Mouse (Mus musculus) lung, embryonic 16.5 days (tissue): ENCODE data around the gene Dyrk1a. TPM values are rescaled to one million over a fixed set of nuclear protein-coding genes. Genes with fewer than 3 reads are reported as not detected.

Experiments used
- ATAC-seq: fragments of 200-750 bp; cut with Nextera tagmentation; 2 replicates; pipeline ENCODE4 v1.8.0; 2017; ENCODE audit warnings: low read depth, mild to moderate bottlenecking, moderate library complexity
- H3K27ac ChIP-seq: fragments of 300-500 bp; sonication (generic); 2 replicates; pipeline ENCODE4 v1.5.1; 2014; ENCODE audit warnings: mild to moderate bottlenecking, control low read depth, low read length
- H3K27me3 ChIP-seq: fragments of 300-500 bp; sonication (generic); 2 replicates; pipeline ENCODE4 v1.6.1; 2014; ENCODE audit warnings: low read depth, low read length, mixed read lengths; ENCODE audit not compliant: control insufficient read depth, insufficient read depth
- H3K36me3 ChIP-seq: fragments of 300-500 bp; sonication (generic); 2 replicates; pipeline ENCODE4 v1.6.1; 2014; ENCODE audit warnings: low read length; ENCODE audit not compliant: control insufficient read depth, insufficient read depth
- H3K4me1 ChIP-seq: fragments of 300-500 bp; sonication (generic); replicated peaks from 2 replicates; pipeline ENCODE4 v1.6.1; 2014; ENCODE audit warnings: low read length, mixed read lengths; ENCODE audit not compliant: control insufficient read depth, insufficient read depth
- H3K4me2 ChIP-seq: fragments of 300-500 bp; sonication (generic); 2 replicates; pipeline ENCODE4 v1.6.1; 2014; ENCODE audit warnings: low read depth, low read length, control low read depth
- H3K4me3 ChIP-seq: fragments of 300-500 bp; sonication (generic); 2 replicates; pipeline ENCODE4 v1.5.1; 2014; ENCODE audit warnings: mild to moderate bottlenecking, low read length, control low read depth
- H3K9ac ChIP-seq: fragments of 300-500 bp; sonication (generic); 2 replicates; pipeline ENCODE4 v1.6.1; 2014; ENCODE audit warnings: low read length, control low read depth
- H3K9me3 ChIP-seq: fragments of 300-500 bp; sonication (generic); 2 replicates; pipeline ENCODE4 v1.6.1; 2016; ENCODE audit warnings: low read length; ENCODE audit not compliant: control insufficient read depth
- WGBS: fragments of 180-500 bp; shearing (Covaris S2); extraction: QIAGEN DNeasy Blood & Tissue Kit; methylation state at CpG from one replicate; pipeline ENCODE4 v1.1.7; 2014; 5-methylcytosine and 5-hydroxymethylcytosine counted together
- polyA plus RNA-seq: library from polyadenylated mRNA; unstranded; fragments of >200 nt; fragmentation: Nextera tagmentation; extraction: Ambion mirVana; gene quantifications from 2 replicates; pipeline ENCODE4 v1.2.1, GENCODE M21; 2015

The Dyrk1a gene
- polyA plus RNA-seq, 1 experiment from 2014 or later, result 8.0 TPM

GRCm38 (mm10) chr16:94533679-94534078, 36.1 kb upstream of the Dyrk1a start:
- Histone ChIP-seq H3K9me3 (no peaks in the 10 kb centered on the region), H3K27ac (no peak overlapping the region), H3K4me3 (no peak overlapping the region), H3K4me2 (no peak overlapping the region), H3K27me3 (no peaks in the 10 kb centered on the region), H3K4me1 (peaks cover 3% of the 10 kb centered on the region), H3K36me3 (no peaks in the 10 kb centered on the region), H3K9ac (no peak overlapping the region)
- 52% methylated on average over 6 of the region's 6 CpGs for WGBS
- ATAC-seq, result no peak

- Histone ChIP-seq H3K4me2 (no peak overlapping the region), H3K27me3 (no peaks in the 10 kb centered on the region), H3K9ac (no peak overlapping the region), H3K4me3 (no peak overlapping the region), H3K4me1 (peaks cover 3% of the 10 kb centered on the region), H3K27ac (no peak overlapping the region), H3K36me3 (no peaks in the 10 kb centered on the region), H3K9me3 (no peaks in the 10 kb centered on the region)
- no peak for ATAC-seq
- 88% methylated on average over 5 of the region's 5 CpGs for WGBS
Measured at GRCm38 (mm10) chr16:94535716-94536115, 34.1 kb upstream of the Dyrk1a start.

DNA sequence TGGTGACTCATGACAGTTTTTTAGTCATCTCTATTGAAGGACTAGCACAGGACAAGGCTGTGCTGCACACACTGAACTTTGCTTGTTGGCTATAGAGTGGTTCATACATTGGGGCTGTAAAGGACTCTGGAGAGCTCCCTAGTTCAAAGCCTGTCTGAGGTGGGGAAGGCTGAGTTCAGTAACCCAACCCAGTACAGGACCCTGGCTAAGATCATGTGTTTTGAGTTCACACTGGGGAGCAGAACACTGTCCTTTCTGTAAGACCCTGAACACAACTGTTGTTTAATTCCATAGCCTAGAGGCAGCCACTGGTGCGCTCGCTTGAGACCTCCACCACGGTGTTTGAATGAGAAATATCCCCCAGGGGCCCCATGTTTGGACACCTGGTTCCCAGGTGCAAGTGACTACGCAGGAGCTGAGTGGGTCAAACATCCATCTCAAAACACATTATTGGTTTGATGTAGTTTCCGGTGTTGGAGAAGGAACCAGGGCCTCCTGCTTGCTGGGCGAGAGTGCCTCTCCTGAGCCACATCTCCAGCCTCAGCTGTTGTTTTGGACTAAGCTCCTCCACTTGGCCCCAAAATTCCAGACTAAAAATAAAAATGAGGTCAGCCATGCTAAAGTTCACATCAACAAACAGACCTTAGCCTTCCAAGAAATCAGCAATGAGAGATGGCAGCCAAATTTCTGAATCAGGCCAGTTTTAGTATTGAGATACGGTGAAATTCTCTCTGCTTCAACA, 33.2 kb upstream of the Dyrk1a start:
- no peak overlapping the region; the same call in 1 of the 2 replicates for H3K27ac ChIP-seq
- no peaks in the 10 kb centered on the region for H3K27me3 ChIP-seq
- H3K4me3 ChIP-seq, result no peak overlapping the region
- 58% methylated on average over 7 of the region's 7 CpGs for WGBS
- no peaks in the 10 kb centered on the region for H3K36me3 ChIP-seq
- H3K9ac ChIP-seq, result no peak overlapping the region
- H3K9me3 ChIP-seq, result no peaks in the 10 kb centered on the region
- peak; percentile 47; the same call in 1 of the 2 replicates for ATAC-seq
- peaks cover 3% of the 10 kb centered on the region for H3K4me1 ChIP-seq
- no peak overlapping the region for H3K4me2 ChIP-seq

DNA sequence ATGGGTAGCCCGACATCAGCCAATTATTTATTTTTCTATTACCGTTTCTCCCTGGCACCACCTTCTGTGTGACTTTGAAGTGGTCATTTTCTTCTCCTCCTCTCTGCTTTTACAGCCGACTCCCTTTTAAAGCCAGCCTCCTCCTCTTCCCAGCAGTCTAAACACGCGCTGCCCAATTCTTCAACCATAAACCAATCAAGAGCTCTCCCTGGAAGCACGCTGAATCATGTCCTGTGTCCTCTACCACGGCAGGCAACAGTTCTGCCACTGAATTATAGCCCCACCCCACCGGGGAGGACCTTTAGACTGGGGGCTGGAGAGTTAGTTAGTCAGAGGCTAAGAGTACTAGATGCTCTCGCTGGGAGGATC, 32.7 kb upstream of the Dyrk1a start:
- H3K4me2 ChIP-seq, result no peak overlapping the region
- no peak overlapping the region for H3K9ac ChIP-seq
- peak; percentile 56; the same call in 1 of the 2 replicates for ATAC-seq
- 43% methylated on average over 9 of the region's 9 CpGs for WGBS
- no peaks in the 10 kb centered on the region for H3K36me3 ChIP-seq
- peaks cover 3% of the 10 kb centered on the region for H3K4me1 ChIP-seq
- no peak overlapping the region for H3K4me3 ChIP-seq
- H3K27me3 ChIP-seq, result no peaks in the 10 kb centered on the region
- no peaks in the 10 kb centered on the region for H3K9me3 ChIP-seq
- no peak overlapping the region; the same call in 1 of the 2 replicates for H3K27ac ChIP-seq

DNA sequence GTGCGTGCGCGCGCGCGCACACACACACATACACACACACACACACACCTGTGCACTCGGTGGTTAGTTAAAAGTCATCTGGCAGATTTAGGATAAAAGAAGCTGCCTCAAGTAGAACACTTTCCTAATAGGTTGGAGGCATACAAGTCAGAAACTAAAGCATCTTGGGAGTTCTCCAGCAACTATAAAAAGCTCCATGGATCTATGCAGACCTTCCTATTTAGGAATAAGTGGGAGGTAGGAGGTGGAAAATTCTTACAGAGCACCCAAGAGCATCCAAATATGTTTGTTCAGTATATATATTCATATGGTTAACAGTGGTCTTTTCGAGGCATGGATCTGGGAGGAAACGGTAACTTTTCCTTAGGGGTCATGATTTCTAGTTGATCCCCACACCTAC, 29.7 kb upstream of the Dyrk1a start:
- Histone ChIP-seq H3K27me3 (no peaks in the 10 kb centered on the region), H3K4me1 (peaks cover 3% of the 10 kb centered on the region), H3K27ac (no peak overlapping the region), H3K9ac (no peak overlapping the region), H3K9me3 (no peaks in the 10 kb centered on the region), H3K4me3 (no peak overlapping the region), H3K36me3 (no peaks in the 10 kb centered on the region), H3K4me2 (no peak overlapping the region)
- WGBS, result 93% methylated on average over 9 of the region's 9 CpGs
- no peak for ATAC-seq

DNA sequence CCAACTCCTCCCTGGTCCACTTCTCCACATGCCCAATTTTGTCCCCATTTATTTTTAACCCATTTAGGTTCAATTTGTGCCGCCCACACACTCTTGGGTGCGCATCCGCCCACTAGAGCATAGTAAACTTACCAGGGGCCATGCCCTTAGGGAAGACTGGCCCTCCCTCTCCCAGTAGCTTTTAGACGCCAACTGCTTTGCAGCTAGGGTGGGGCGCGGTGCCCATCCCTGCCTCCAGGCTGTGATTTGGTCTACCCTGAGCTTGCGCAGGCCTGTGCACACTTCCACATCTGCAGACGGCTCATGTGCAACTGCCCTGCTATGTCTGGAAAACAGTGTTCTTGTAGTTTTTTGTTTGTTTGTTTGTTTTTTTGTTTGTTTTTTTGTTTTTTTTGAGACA, 26.9 kb upstream of the Dyrk1a start:
- no peak overlapping the region for H3K27ac ChIP-seq
- no peaks in the 10 kb centered on the region for H3K27me3 ChIP-seq
- H3K9ac ChIP-seq, result no peak overlapping the region
- H3K9me3 ChIP-seq, result no peaks in the 10 kb centered on the region
- no peaks in the 10 kb centered on the region for H3K36me3 ChIP-seq
- H3K4me3 ChIP-seq, result no peak overlapping the region
- 84% methylated on average over 8 of the region's 8 CpGs for WGBS
- ATAC-seq, result no peak
- H3K4me1 ChIP-seq, result no peaks in the 10 kb centered on the region
- no peak overlapping the region for H3K4me2 ChIP-seq

DNA sequence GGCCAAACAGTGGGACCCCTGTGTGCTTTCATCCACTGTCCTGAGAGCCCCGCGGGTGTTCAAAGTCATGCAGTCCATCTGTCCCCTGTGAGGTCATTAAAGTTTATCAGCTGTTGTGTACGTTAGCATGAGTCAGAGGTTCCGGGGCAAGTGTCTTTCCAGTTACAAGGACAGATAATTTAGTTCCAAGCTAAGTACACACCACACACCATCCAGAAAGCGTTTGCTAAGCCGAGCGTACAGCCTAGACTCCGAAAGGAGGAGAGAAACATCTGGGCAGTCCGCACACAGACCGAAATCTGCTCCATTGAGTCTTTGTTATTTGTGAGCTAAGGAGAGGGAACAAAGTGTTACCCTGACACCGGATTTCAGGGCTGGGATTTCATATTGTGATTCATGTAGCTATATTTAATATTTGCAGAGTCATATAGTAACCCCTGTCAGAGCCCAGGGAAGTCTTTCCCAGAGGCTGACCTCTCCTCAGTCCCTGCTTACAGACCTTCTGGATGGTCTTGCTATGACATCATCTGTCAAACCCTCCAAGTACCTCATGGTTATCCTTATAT, 25.2 kb upstream of the Dyrk1a start:
- H3K4me2 ChIP-seq, result no peak overlapping the region
- WGBS, result 27% methylated on average over 11 of the region's 11 CpGs

DNA sequence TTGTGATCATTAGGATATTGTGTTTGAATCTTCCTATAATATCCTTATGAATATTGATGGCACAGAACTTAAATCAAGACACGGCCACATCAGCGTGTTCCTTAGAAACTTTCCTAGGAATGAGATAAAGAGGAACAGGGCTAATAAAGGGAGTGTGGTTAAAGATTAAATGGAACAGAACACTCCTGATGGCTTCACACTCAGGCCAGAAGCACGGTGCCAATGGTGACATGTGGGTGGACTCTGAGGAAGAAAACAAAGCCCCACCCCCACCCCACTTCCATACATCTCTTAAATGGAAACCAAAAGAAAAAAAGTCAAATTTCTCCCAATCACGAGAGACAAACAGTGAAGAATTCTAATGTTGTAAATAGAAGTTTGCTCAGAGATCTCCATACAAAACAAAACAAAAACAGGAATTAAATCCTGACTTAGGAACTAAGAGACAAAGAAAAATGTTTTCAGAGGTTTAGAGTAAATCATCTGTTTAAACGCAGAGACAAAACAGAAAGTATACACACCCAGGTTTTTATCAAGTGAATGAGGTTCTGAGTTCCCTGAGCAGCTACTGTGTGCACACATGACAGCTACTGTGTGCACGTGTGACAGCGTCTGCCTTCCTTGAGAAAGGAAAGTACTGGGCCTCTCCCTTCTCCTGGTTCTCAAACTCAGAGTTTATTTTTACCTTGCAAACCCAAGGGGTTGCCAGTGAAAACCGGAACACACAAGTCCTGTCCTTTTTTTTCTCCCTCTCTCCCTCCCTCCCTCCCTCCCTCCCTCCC, 23.8 kb upstream of the Dyrk1a start:
- no peaks in the 10 kb centered on the region for H3K9me3 ChIP-seq
- H3K4me1 ChIP-seq, result no peaks in the 10 kb centered on the region
- no peak for ATAC-seq
- H3K27ac ChIP-seq, result no peak overlapping the region
- H3K36me3 ChIP-seq, result no peaks in the 10 kb centered on the region
- no peaks in the 10 kb centered on the region for H3K27me3 ChIP-seq
- H3K4me3 ChIP-seq, result no peak overlapping the region
- WGBS, result 39% methylated on average over 8 of the region's 8 CpGs
- H3K9ac ChIP-seq, result no peak overlapping the region
- H3K4me2 ChIP-seq, result no peak overlapping the region

More for the DNA sequence above, 25.2 kb upstream of the Dyrk1a start:
- Histone ChIP-seq H3K36me3 (no peaks in the 10 kb centered on the region), H3K9me3 (no peaks in the 10 kb centered on the region), H3K4me1 (no peaks in the 10 kb centered on the region), H3K27ac (no peak overlapping the region), H3K9ac (no peak overlapping the region), H3K4me3 (no peak overlapping the region), H3K27me3 (no peaks in the 10 kb centered on the region)
- no peak for ATAC-seq

GRCm38 (mm10) chr16:94549813-94550212, 20.0 kb upstream of the Dyrk1a start:
- Histone ChIP-seq H3K9me3 (no peaks in the 10 kb centered on the region), H3K4me1 (no peaks in the 10 kb centered on the region), H3K36me3 (no peaks in the 10 kb centered on the region), H3K4me3 (no peak overlapping the region), H3K9ac (no peak overlapping the region), H3K27ac (no peak overlapping the region), H3K4me2 (no peak overlapping the region), H3K27me3 (no peaks in the 10 kb centered on the region)
- ATAC-seq, result no peak
- 56% methylated on average over 10 of the region's 10 CpGs for WGBS
